Mouse (Mus musculus): ENCODE measurements around the gene Sfrp4.

Gene Sfrp4

GRCm38 (mm10) chr13:19636131-19636530, 13.2 kb downstream of the Sfrp4 start:
- no peak for DNase-seq (ENCODE audit: low spot score)

GRCm38 (mm10) chr13:19640203-19640851, 17.4 kb downstream of the Sfrp4 start:
- no peak for DNase-seq (ENCODE audit: low spot score)

- no peak for DNase-seq (ENCODE audit: low spot score)
These were observed 20.6 kb downstream of the Sfrp4 start for GRCm38 (mm10) chr13:19643519-19643918.

- DNase-seq (ENCODE audit: low spot score): no peak
These were observed 21.3 kb downstream of the Sfrp4 start for GRCm38 (mm10) chr13:19644225-19644624.

- no peak for DNase-seq (ENCODE audit: low spot score)
These were observed 26.9 kb downstream of the Sfrp4 start for GRCm38 (mm10) chr13:19649824-19650223.

GRCm38 (mm10) chr13:19652405-19652804, 29.5 kb downstream of the Sfrp4 start:
- DNase-seq (ENCODE audit: low spot score): no peak

- DNase-seq (ENCODE audit: low spot score): no peak
These were observed 45.6 kb downstream of the Sfrp4 start for GRCm38 (mm10) chr13:19668355-19669140.

- DNase-seq (ENCODE audit: low spot score): no peak
These were observed 51.1 kb downstream of the Sfrp4 start for GRCm38 (mm10) chr13:19674025-19674424.

- no peak for DNase-seq (ENCODE audit: low spot score)
These were observed 51.7 kb downstream of the Sfrp4 start for GRCm38 (mm10) chr13:19674601-19675000.

Data from ovary, postnatal 36 days (tissue).